Mouse (Mus musculus) CH12.LX (cell line): ENCODE data around the gene Erfe.

Experiments
- CTCF ChIP-seq, 2 experiments: IDR thresholded peaks in 1 of 2; conservative IDR thresholded peaks in 1 of 2; 2 replicates each; pipeline ENCODE4 v1.5.1; 2011 to 2012; ENCODE audit warnings: low read depth in 2 of 2, low read length in 2 of 2, improper control_type of control experiment in 1 of 2, inconsistent platforms in 1 of 2, mild to moderate bottlenecking in 1 of 2, moderate library complexity in 1 of 2
- EP300 ChIP-seq: IDR thresholded peaks from 2 replicates; pipeline ENCODE4 v1.6.1; 2011; ENCODE audit warnings: low read length, improper control_type of control experiment
- POLR2A ChIP-seq: IDR thresholded peaks from 2 replicates; pipeline ENCODE4 v1.6.1; 2011; ENCODE audit warnings: low read depth, mild to moderate bottlenecking, improper control_type of control experiment, low read length

DNA sequence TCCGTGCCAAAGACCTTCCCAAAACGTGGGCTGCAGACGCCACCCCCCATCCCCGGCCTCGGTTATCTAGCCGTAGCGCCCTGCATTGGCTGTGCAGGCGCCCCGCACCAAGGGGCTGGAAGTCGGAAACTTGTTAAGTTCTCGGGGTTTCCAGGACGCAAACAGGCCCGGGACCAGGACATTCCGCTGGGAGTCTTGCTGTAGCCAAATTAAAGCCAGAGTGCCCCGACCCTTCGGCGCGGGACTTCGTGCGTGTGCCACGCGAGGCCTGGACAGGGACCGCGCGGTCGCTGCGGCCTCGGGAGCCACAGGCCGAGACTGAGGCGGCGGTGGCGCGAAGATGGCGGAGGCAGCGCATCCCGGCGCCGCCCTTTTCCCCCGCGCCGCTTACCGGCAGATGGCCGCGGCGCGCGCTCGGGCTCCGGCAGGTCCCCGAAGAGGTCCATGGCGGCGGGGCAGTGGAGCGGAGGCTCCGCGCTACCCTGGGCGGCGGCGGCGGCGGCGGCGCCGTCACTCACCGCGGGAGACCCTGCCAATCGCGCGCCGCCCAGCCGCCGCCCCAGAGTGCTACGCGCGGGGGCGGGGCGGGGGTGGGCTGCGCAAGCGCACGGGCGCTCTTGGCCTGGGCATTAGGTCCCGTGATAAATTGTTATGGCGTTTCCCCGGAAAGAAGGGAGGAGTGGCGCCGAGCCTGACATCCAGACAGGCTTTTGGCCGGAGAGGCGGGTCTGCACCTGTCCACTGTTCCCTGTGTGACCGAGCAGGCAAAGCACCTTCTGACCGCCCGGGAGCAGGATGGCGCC is 32.2 kb downstream of the Erfe start, which contains the start of gene Ilkap:
- TF ChIP-seq EP300 (no peak), CTCF (conservative IDR thresholded peaks at IDR 0.05 in 1 of 2, IDR thresholded peaks at IDR 0.05 in 1 of 2; ENCODE audit: low read depth in 2 of 2, low read length in 2 of 2) (no peak), POLR2A (peak; percentile 70)
